Mouse (Mus musculus) gastrocnemius, adult 18-20 months (tissue): ENCODE data around the gene Lyzl4. TPM values are rescaled to one million over a fixed set of nuclear protein-coding genes. Genes with fewer than 3 reads are reported as not detected.

ENCODE experiments used
- DNase-seq: peaks from one replicate; pipeline ENCODE4 v3.0.0; 2021; ENCODE audit warnings: low spot score
- total RNA-seq, 2 experiments: library from RNA; stranded (reverse); gene quantifications; 2 replicates each; pipeline ENCODE4 v1.2.3; 2021

Gene Lyzl4
- total RNA-seq, 2 experiments from 2014 or later, result not detected

- no peak for DNase-seq
Measured at GRCm38 (mm10) chr9:121532626-121533025, 109.3 kb downstream of the Lyzl4 start.

GRCm38 (mm10) chr9:121528605-121529357, 113.1 kb downstream of the Lyzl4 start:
- no peak for DNase-seq

Other genes starting within 250 kb of the Lyzl4 start
- not detected for gene Cck, start 146.4 kb downstream of the Lyzl4 start, total RNA-seq
- 1 to 10 TPM; 1.1 to 1.5 TPM for gene Vipr1, start 620 bp upstream of the Lyzl4 start, total RNA-seq
- 1 to 10 TPM; 5.4 to 5.5 TPM for gene Sec22c, start 63.4 kb upstream of the Lyzl4 start, total RNA-seq
- gene Ss18l2, start 68.2 kb upstream of the Lyzl4 start, total RNA-seq, result 100 to 1,000 TPM; 108 to 115 TPM
- gene Nktr, start 77.1 kb upstream of the Lyzl4 start, total RNA-seq, result 10 to 100 TPM; 31.7 to 37.0 TPM
- gene Zfp651, start 117.2 kb upstream of the Lyzl4 start, total RNA-seq, result 100 to 1,000 TPM; 123 to 131 TPM
- gene Klhl40, start 135.5 kb upstream of the Lyzl4 start, total RNA-seq, result 100 to 1,000 TPM; 121 to 228 TPM
- 100 to 1,000 TPM; 125 to 145 TPM for gene Hhatl, start 150.4 kb upstream of the Lyzl4 start, total RNA-seq
- gene Ccdc13, start 197.4 kb upstream of the Lyzl4 start, total RNA-seq, result under 1 TPM in 1 of 2 experiments, not detected in 1; 0.17 TPM
- 10 to 100 TPM; 82.9 to 95.7 TPM for gene Higd1a, start 216.3 kb upstream of the Lyzl4 start, total RNA-seq